Mouse (Mus musculus) lung, postnatal 0 days (tissue): ENCODE measurements around the gene Eps15.

Source experiments
- CTCF ChIP-seq: IDR thresholded peaks from 2 replicates; pipeline ENCODE4 v1.5.1; 2016; ENCODE audit warnings: antibody characterized with exemption, mild to moderate bottlenecking
- EP300 ChIP-seq: IDR thresholded peaks from 2 replicates; pipeline ENCODE4 v1.6.1; 2016; ENCODE audit warnings: antibody characterized with exemption, mild to moderate bottlenecking, control low read depth

GRCm38 (mm10) chr4:109273586-109274240 is 6.4 kb upstream of the Eps15 start:
- TF ChIP-seq CTCF (no peak), EP300 (no peak)
